Comparison of ENCODE assay signal across 8 mouse cellular contexts in genomic region chr14:31793979-31794775, GRCm38 (mm10). TPM values are rescaled to one million over a fixed set of nuclear protein-coding genes. Genes with fewer than 3 reads are reported as not detected.
DNase-seq lines count a peak whose midpoint lies in the region; ATAC-seq lines count a peak whose summit lies in the region.

No protein-coding gene starts in this region.

- no peak overlapping the region for H3K27ac ChIP-seq in limb, embryonic 13.5 days

- no peaks in the 10 kb centered on the region for H3K36me3 ChIP-seq in limb, embryonic 13.5 days

- H3K9me3 ChIP-seq in limb, embryonic 13.5 days, result no peaks in the 10 kb centered on the region

- ATAC-seq in limb, embryonic 13.5 days (ENCODE audit: low FRiP score, low read depth), result peak; percentile 59; the same call in 1 of the 2 replicates

- H3K9ac ChIP-seq in limb, embryonic 13.5 days, result no peak overlapping the region

- H3K27me3 ChIP-seq in limb, embryonic 13.5 days, result no peaks in the 10 kb centered on the region

- DNase-seq in adrenal gland, postnatal 14 days, result peak; percentile 17
- no peak for DNase-seq in adrenal gland, postnatal 25 days
- DNase-seq in ovary, postnatal 14 days (ENCODE audit: low spot score), result peak; percentile 21
- DNase-seq in ovary, postnatal 10 days (ENCODE audit: low spot score), result no peak
- peak; percentile 40 for DNase-seq in forelimb bud, embryonic 11.5 days (ENCODE audit: low read depth, low spot score)
- DNase-seq in naive thymus-derived CD4-positive, alpha-beta T cell, adult 2 months (ENCODE audit: low read depth), result peak; percentile 64
- no peak for DNase-seq in gastrocnemius, postnatal 25 days

- no peak overlapping the region for H3K4me3 ChIP-seq in limb, embryonic 13.5 days

- H3K4me2 ChIP-seq in limb, embryonic 13.5 days (replicated peaks), result no peak overlapping the region

- no peaks in the 10 kb centered on the region for H3K4me1 ChIP-seq in limb, embryonic 13.5 days

- 70% methylated on average over 4 of the region's 4 CpGs for WGBS in limb, embryonic 13.5 days

RNA-seq across cellular contexts. Expression of gene Ankrd28, which starts 36.3 kb away (rescaled TPM):
- total RNA-seq in adrenal gland, postnatal 14 days (2021), result 25.1 and 26.0 TPM in 2 replicates
- 20.6 and 25.6 TPM in 2 replicates for total RNA-seq in adrenal gland, postnatal 25 days (2021)
- 8.0 and 9.6 TPM in 2 replicates for polyA plus RNA-seq in limb, embryonic 13.5 days (2015; fragmentation: Nextera tagmentation; extraction: Ambion mirVana)
- total RNA-seq in gastrocnemius, postnatal 25 days (2021), result 10 to 100 TPM; 34.6 to 41.3 TPM

Comparison
In these comparisons a context has a peak if more than half of its experiments do, and no peak if none do; other contexts are left out.
1. DNase-seq: peak in adrenal gland, postnatal 14 days (single experiment), ovary, postnatal 14 days (single experiment), forelimb bud, embryonic 11.5 days (single experiment) and naive thymus-derived CD4-positive, alpha-beta T cell, adult 2 months (single experiment); none in adrenal gland, postnatal 25 days (single experiment), ovary, postnatal 10 days (single experiment) and gastrocnemius, postnatal 25 days (single experiment).